Mouse (Mus musculus) heart, embryonic 16.5 days (tissue): ENCODE data around the gene Rnase12. TPM values are rescaled to one million over a fixed set of nuclear protein-coding genes. Genes with fewer than 3 reads are reported as not detected.

Experiments
- ATAC-seq: fragments of 200-750 bp; cut with Nextera tagmentation; replicated peaks from 2 replicates; pipeline ENCODE4 v1.8.0; 2017; ENCODE audit warnings: moderate number of reproducible peaks; ENCODE audit not compliant: insufficient read depth, low FRiP score; ENCODE audit errors: extremely low read depth
- H3K27ac ChIP-seq: fragments of 300-500 bp; sonication (generic); 2 replicates; pipeline ENCODE4 v1.5.1; 2014; ENCODE audit warnings: mild to moderate bottlenecking, low read length, control low read depth, moderate library complexity
- H3K27me3 ChIP-seq: fragments of 300-500 bp; sonication (generic); 2 replicates; pipeline ENCODE4 v1.6.1; 2014; ENCODE audit warnings: low read length, mixed read lengths; ENCODE audit not compliant: control insufficient read depth, insufficient read depth
- H3K36me3 ChIP-seq: fragments of 300-500 bp; sonication (generic); 2 replicates; pipeline ENCODE4 v1.6.1; 2014; ENCODE audit not compliant: control insufficient read depth, insufficient read depth
- H3K4me1 ChIP-seq: fragments of 300-500 bp; sonication (generic); 2 replicates; pipeline ENCODE4 v1.6.1; 2014; ENCODE audit warnings: low read length, mixed read lengths; ENCODE audit not compliant: control insufficient read depth, insufficient read depth
- H3K4me2 ChIP-seq: fragments of 300-500 bp; sonication (generic); 2 replicates; pipeline ENCODE4 v1.6.1; 2014; ENCODE audit warnings: low read depth, mild to moderate bottlenecking, control low read depth, low read length
- H3K4me3 ChIP-seq: fragments of 300-500 bp; sonication (generic); 2 replicates; pipeline ENCODE4 v1.5.1; 2014; ENCODE audit warnings: mild to moderate bottlenecking, control low read depth, low read length
- H3K9ac ChIP-seq: fragments of 300-500 bp; sonication (generic); 2 replicates; pipeline ENCODE4 v1.6.1; 2014; ENCODE audit warnings: low read length, control low read depth
- H3K9me3 ChIP-seq: fragments of 300-500 bp; sonication (generic); replicated peaks from 2 replicates; pipeline ENCODE4 v1.6.1; 2016; ENCODE audit warnings: low read length; ENCODE audit not compliant: control insufficient read depth
- WGBS: fragments of 180-500 bp; shearing (Covaris S2); extraction: QIAGEN DNeasy Blood & Tissue Kit; methylation state at CpG from one replicate; pipeline ENCODE4 v1.1.7; 2014; 5-methylcytosine and 5-hydroxymethylcytosine counted together
- polyA plus RNA-seq: library from polyadenylated mRNA; unstranded; fragments of >200 nt; fragmentation: Nextera tagmentation; extraction: Ambion mirVana; gene quantifications from 2 replicates; pipeline ENCODE4 v1.2.1, GENCODE M21; 2015

Gene Rnase12
- polyA plus RNA-seq, 1 experiment from 2014 or later: not detected

DNA sequence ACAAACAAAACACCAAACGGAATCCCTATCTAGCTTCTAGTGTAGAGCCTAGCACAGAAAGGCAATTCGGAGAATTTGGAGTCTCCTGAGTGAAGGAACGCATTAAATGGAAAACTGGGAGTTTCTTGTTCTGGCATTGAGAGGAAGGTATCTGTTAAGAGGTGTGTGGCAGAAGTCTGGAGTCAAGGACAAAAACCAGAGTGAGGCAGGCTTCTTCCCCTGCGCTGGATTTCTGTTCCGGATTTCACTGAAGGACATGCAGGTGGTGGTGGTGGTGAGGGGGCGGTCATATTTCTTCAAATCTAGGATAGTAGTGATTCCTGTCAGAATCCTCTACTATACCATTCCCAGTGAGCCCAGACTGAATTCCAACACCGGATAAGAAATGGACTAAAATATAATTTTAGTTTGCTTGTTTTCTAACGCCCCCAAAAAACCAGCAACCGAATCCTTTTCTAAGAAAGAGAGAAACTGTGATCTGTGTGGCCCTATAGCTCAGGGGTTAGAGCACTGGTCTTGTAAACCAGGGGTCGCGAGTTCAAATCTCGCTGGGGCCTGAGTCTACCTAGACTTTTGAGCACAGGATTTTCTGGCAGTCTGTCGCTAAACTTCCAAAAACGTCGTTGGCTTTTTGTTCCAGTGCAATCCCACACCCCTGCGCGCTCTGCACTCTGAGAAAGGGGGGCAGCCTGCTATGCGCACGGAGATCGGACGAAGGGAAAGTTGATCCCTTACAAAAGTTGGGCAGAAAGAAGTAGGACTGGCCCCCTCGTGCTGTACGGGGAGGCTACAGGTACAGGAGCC is 30.9 kb upstream of the Rnase12 start:
- under 1% methylated on average over 23 of the region's 23 CpGs for WGBS
- Histone ChIP-seq H3K4me1 (peaks cover 14% of the 10 kb centered on the region), H3K9me3 (no peaks in the 10 kb centered on the region), H3K27me3 (no peaks in the 10 kb centered on the region), H3K27ac (peak overlapping the region; percentile 86), H3K9ac (peak overlapping the region; percentile 82), H3K36me3 (no peaks in the 10 kb centered on the region), H3K4me2 (peak overlapping the region; percentile 85), H3K4me3 (peak overlapping the region; percentile 82)
- ATAC-seq: peak; percentile 10; the same call in 1 of the 2 replicates

DNA sequence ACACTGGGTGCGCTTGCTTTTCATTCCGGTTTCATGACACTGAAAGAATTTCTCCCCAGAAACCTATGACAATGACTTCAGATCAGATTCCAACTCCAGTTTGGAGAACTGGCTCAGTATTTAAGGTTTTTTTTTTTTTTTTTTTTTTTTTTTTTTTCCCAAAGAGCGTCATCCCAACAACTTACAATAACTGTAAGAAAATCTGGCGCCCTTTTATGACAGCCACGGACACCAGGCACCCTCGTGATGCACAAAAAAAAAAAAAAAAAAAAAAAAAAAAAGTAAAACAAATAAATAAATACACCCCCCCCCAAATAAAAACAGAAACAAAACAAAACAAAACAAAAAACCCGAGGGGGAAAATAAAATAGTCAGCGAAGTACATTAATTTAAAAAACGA is 30.3 kb upstream of the Rnase12 start:
- no peak for ATAC-seq
- H3K4me2 ChIP-seq: peak overlapping the region; percentile 85
- peaks cover 16% of the 10 kb centered on the region for H3K4me1 ChIP-seq
- H3K9me3 ChIP-seq: no peaks in the 10 kb centered on the region
- H3K4me3 ChIP-seq: peak overlapping the region; percentile 82
- H3K27ac ChIP-seq: peak overlapping the region; percentile 86; the same call in 1 of the 2 replicates
- no peaks in the 10 kb centered on the region for H3K36me3 ChIP-seq
- H3K9ac ChIP-seq: peak overlapping the region; percentile 82
- no peaks in the 10 kb centered on the region for H3K27me3 ChIP-seq
- WGBS: 13% methylated on average over 9 of the region's 9 CpGs

DNA sequence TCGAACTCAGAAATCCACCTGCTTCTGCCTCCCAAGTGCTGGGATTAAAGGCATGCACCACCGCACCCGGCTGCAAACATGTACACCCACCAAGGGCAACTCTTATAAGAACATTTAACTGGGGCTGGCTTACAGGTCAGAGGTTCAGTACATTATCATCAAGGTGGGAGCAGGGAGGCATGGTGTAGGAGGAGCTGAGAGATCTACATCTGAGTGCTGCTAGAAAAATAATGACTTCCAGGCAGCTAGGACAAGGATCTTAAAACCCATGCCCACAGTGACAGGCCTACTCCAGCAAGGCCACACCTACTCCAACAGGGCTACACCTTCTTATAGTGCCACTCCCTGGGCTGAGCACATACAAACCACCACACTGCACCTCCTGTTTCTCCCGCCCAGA is 28.4 kb upstream of the Rnase12 start:
- no peaks in the 10 kb centered on the region for H3K36me3 ChIP-seq

DNA sequence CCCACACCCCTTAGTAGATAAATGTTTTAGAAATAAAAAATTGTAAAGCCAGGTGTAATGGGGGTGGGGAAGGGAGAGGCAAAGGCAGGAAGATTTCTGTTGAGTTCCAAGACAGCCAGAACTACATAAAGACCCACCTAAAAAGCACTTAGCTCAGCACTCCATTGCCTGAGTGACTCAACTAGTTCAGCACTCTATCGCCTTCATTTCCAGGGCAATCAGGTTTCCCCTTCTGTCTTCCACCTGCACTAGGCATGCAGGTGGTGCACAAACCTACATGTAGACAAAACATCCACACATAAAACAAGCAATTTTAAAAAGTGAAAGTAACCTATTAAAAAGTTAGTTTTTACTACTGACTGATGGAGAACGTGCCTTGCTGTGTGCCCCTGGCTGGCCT is 27.6 kb upstream of the Rnase12 start:
- no peak overlapping the region for H3K9ac ChIP-seq
- 83% methylated on average over 2 of the region's 2 CpGs for WGBS
- H3K9me3 ChIP-seq: no peaks in the 10 kb centered on the region
- H3K27me3 ChIP-seq: no peaks in the 10 kb centered on the region
- ATAC-seq: no peak
- peaks cover 6% of the 10 kb centered on the region; the same call in 1 of the 2 replicates for H3K4me1 ChIP-seq
- H3K36me3 ChIP-seq: no peaks in the 10 kb centered on the region
- no peak overlapping the region for H3K4me2 ChIP-seq
- H3K27ac ChIP-seq: no peak overlapping the region
- H3K4me3 ChIP-seq: no peak overlapping the region

More for the DNA sequence above, 28.4 kb upstream of the Rnase12 start:
- H3K27me3 ChIP-seq: no peaks in the 10 kb centered on the region
- no peaks in the 10 kb centered on the region for H3K9me3 ChIP-seq
- H3K4me1 ChIP-seq: peaks cover 6% of the 10 kb centered on the region; the same call in 1 of the 2 replicates
- H3K4me2 ChIP-seq: no peak overlapping the region
- 85% methylated on average over 4 of the region's 4 CpGs for WGBS
- no peak for ATAC-seq
- H3K27ac ChIP-seq: no peak overlapping the region
- no peak overlapping the region for H3K9ac ChIP-seq
- no peak overlapping the region for H3K4me3 ChIP-seq

DNA sequence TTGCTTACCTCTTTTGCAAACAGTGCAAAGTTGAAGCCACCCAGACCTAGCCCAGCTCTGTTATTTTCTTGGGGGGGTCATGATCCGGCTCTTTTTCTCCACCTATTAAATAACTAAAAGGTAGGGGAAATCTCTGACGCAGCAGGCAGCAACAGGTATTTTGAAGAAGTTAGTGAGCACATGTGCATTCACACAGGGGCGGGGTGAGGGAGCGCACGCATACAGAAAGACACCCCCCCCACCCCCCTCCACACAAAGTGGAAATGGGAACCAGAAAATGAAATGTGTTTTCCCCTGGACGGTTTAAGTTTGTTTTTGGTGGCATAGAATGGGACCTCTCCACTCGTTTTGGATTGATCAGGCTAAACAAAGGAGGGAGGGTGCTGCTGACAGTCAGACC is 26.3 kb upstream of the Rnase12 start:
- Histone ChIP-seq H3K27me3 (no peaks in the 10 kb centered on the region), H3K9me3 (no peaks in the 10 kb centered on the region), H3K4me3 (peak overlapping the region; percentile 73), H3K27ac (no peak overlapping the region), H3K9ac (no peak overlapping the region; the same call in 1 of the 2 replicates), H3K4me2 (peak overlapping the region; percentile 90), H3K4me1 (peaks cover 6% of the 10 kb centered on the region; the same call in 1 of the 2 replicates), H3K36me3 (no peaks in the 10 kb centered on the region)
- whole genome bisulfite sequencing: 15% methylated on average over 7 of the region's 7 CpGs
- no peak for ATAC-seq

DNA sequence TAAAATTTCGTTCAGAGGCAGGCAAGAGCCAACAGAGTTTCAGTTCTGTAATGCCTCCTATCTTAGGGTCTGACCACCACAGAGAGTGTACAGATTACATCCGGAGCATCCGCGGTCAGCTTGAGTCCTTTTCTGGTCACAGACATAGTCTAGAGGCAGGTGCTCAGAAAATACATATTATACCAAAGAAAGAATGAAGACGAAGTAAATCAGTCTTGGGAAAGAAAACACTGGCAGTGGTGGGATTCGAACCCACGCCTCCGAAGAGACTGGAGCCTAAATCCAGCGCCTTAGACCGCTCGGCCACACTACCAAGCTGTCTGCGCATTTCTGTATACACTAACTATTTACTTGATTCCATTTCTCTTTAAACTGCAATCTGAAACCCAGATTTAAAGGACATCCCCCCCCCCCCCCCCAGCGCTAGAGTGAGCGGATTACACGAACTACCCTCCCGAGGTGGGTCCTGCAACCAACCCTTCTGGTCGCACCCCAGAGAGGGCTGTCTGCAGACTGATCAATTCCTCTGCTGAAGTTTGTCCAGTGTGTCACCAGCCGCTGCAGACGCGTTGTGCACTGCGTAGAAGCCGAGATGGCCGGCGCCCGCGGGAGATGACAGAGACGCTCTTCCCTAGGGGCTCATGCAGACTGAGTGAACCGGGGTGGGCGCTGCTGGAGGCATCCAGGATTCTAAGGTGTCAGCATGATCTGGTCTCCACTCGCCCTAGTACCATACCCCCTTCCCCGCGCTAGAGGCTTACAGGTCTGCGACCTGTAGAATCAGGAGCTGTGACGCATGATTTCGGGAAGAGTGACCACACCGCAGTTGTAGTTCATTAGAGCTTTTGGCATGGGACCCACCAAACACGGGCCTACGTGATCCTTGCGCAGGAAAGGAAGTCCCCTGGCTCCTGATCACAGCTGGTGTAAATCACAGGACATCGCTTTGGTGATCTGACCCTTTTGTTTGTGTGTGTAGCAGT is 25.4 kb upstream of the Rnase12 start:
- peak overlapping the region; percentile 90 for H3K4me2 ChIP-seq
- peak overlapping the region; percentile 73 for H3K4me3 ChIP-seq
- H3K36me3 ChIP-seq: no peaks in the 10 kb centered on the region
- peak; percentile 78 for ATAC-seq
- peak overlapping the region; percentile 79 for H3K9ac ChIP-seq
- peak overlapping the region; percentile 62 for H3K27ac ChIP-seq
- no peaks in the 10 kb centered on the region for H3K27me3 ChIP-seq
- 3% methylated on average over 39 of the region's 40 CpGs for WGBS
- H3K9me3 ChIP-seq: no peaks in the 10 kb centered on the region
- H3K4me1 ChIP-seq: 0 out of 2 replicates have a peak, but pooled peaks cover 4% of the 10 kb centered on the region

DNA sequence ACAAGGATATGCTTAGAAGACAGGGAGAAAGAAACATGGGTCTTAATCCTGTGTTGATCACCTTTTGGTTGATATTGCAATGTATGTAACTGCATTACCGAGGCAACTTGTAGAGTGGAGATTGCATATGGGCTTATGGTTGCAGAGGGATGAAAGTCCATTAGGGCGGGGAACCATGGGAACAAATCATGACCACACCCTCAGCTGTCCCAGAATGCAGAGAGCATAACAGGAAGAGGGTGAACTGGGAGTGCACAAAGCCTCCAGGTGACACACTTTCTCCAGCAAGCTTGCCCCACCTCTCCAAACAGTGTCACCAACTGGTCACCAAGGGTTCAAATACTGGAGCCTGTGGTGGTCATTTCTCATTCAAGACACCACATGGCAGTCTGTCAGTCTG is 23.6 kb upstream of the Rnase12 start:
- Histone ChIP-seq H3K27ac (no peak overlapping the region), H3K4me2 (no peak overlapping the region), H3K9ac (no peak overlapping the region), H3K4me1 (0 out of 2 replicates have a peak, but pooled peaks cover 4% of the 10 kb centered on the region), H3K36me3 (no peaks in the 10 kb centered on the region), H3K9me3 (no peaks in the 10 kb centered on the region), H3K4me3 (no peak overlapping the region), H3K27me3 (no peaks in the 10 kb centered on the region)
- no peak for ATAC-seq
- 80% methylated on average over 2 of the region's 2 CpGs for WGBS

DNA sequence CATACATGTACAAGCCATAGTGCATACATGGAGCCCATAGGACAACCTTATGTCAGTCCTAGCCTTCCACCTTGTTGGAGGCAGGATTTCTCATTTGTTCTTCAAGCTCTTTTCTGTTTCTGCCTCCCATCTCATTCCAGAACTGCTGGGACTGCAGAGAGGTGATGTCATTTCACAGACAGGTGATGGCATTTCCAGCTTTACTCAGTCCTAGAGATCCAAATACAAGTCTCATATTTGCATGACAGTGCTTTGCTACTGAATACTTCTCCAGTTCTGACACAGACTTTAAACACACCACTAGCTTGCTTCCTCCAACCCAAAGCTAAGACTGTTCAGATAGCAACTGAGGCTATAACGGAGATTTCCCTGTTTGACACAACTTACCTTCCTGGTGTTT is 21.7 kb upstream of the Rnase12 start:
- Histone ChIP-seq H3K27ac (no peak overlapping the region), H3K9me3 (no peaks in the 10 kb centered on the region), H3K27me3 (no peaks in the 10 kb centered on the region), H3K4me1 (0 out of 2 replicates have a peak, but pooled peaks cover 4% of the 10 kb centered on the region), H3K36me3 (no peaks in the 10 kb centered on the region), H3K4me3 (no peak overlapping the region), H3K9ac (no peak overlapping the region), H3K4me2 (no peak overlapping the region)
- ATAC-seq: no peak
- WGBS: 93% methylated on average over 1 of the region's 1 CpGs
